Mouse (Mus musculus) cerebellum, adult 2 months (tissue): ENCODE data around the gene Rufy2.

Experiments used
- CTCF ChIP-seq: fragments of 200-500 bp; IDR thresholded peaks from 2 replicates; pipeline ENCODE4 v1.5.1; 2011; ENCODE audit warnings: low read depth, mild to moderate bottlenecking, control low read depth, low read length, moderate library complexity, borderline replicate concordance; ENCODE audit not compliant: insufficient read depth
- POLR2A ChIP-seq: fragments of 200-500 bp; IDR thresholded peaks from 2 replicates; pipeline ENCODE4 v1.6.1; 2011; ENCODE audit warnings: low read length, control low read depth, borderline replicate concordance; ENCODE audit not compliant: insufficient read depth

DNA sequence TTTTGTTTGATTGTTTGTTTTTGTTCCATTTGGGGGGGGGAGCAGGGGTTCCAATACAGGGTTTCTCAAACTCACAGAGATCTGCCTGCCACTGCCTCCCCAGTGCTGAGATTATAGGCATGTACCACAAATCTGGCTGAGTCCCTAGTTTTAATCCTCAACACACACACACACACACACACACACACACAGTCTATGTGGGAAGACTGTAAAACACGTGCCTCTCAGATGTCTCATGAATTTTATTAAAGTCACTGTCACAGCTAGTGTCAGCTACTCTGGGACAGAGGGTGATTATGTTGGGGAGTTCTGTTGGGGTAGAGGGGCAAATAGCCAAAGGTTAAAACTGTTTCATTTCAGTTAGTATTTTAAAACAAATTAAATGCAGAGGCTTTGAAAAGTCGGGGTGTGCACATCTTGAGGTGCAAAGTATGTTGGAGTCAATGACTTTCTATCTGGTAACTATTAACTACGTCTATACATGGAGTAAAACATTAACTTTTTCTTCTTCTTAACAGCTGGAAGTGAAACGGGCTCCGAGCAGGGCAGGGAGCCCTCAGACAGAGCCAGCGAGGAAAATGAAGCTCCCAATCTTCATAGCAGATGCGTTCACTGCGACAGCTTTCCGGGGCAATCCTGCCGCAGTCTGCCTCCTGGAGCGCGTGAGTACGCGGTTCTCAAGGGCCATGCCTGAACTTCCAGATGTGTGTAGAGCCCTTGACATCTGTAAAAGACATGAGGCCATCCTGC lies 58.7 kb downstream of the Rufy2 start:
- TF ChIP-seq POLR2A (no peak), CTCF (no peak)
